Mouse (Mus musculus): ENCODE results near the gene Sez6l2.

GRCm38 (mm10) chr7:126965568-126965967 lies 15.2 kb downstream of the Sez6l2 start:
- TF ChIP-seq POLR2A (IDR thresholded peaks at IDR 0.05; ENCODE audit: control insufficient read depth, extremely low read depth, insufficient read depth, low read length, poor library complexity) = no peak
- no peak for TF ChIP-seq CTCF (IDR thresholded peaks at IDR 0.05; ENCODE audit: borderline replicate concordance, control insufficient read depth, extremely low read depth, insufficient read depth, low read length, poor library complexity)
